9 mouse cellular contexts compared by ENCODE assay signal in the genomic region with DNA sequence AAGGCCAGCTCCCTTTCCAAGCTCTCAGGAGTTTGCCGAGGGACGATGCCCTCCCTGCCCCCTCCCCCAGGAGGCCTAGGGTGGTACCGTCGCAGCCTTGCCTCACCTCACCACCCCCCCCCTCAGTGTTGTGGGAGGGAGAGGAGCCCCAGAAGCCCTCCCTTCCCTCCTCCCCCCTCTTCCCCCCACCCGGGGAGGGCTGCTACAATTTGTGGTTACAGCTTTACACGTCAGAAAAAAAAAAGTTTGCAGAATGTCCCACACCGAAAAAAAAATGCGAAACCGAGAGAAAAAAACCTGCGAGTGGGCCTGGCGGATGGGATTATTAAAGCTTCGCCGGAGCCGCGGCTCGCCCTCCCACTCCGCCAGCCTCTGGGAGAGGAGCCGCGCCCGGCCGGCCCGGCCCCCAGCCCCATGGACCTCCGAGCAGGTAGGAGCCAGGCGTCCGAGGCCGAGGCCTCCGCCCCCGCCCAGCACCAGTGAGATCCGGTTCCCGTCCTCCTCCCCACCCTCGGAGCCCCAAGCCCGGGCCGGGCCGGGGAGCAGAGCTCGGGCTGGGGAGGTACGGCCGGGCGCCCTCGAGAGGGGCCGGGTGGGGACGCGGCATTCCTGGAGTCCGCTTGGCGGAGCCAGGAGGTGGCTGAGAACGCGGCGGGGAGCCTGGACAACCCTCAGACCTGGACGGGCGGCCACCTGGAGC. TPM values are rescaled to one million over a fixed set of nuclear protein-coding genes. Genes with fewer than 3 reads are reported as not detected.
DNase-seq lines count a peak whose midpoint lies in the region; TF ChIP-seq lines count a peak whose summit lies in the region.
"Had no signal": no experiment of that assay in that cellular context is flagged by ENCODE, and none has a peak within 500 bp of the region (broad histone marks: within the 10 kb centered on the region; RNA-seq: fewer than 3 reads in every experiment).

Gene Clcf1 (plus strand): TSS at position 168 of the 700 bp plus-strand sequence.
Gene AC109138.7 (plus strand): TSS at position 287 of the 700 bp plus-strand sequence.

- peak within 1 kb of the TSS; percentile 64 for H3K4me3 ChIP-seq in thymus, adult 2 months (ENCODE audit: control insufficient read depth, insufficient read depth, low read length)
- peak within 1 kb of the TSS; percentile 65 for H3K4me3 ChIP-seq in liver, adult 2 months (ENCODE audit: insufficient read depth, low read depth, low read length)
- H3K4me3 ChIP-seq in myocyte: peak within 1 kb of the TSS; percentile 39

- no peak for TF ChIP-seq CTCF in thymus, adult 2 months (IDR thresholded peaks at IDR 0.05; ENCODE audit: borderline replicate concordance, control insufficient read depth, extremely low read depth, insufficient read depth, low read length, poor library complexity)
- no peak for TF ChIP-seq CTCF in liver, adult 2 months (IDR thresholded peaks at IDR 0.05; ENCODE audit: low read depth, low read length)

- peak within 1 kb of the TSS; percentile 93 for H3K4me2 ChIP-seq in myocyte (ENCODE audit: low read depth)

- no peak for TF ChIP-seq POLR2A in thymus, adult 2 months (IDR thresholded peaks at IDR 0.05; ENCODE audit: control insufficient read depth, extremely low read depth, insufficient read depth, low read length, poor library complexity)
- TF ChIP-seq POLR2A in liver, adult 2 months (IDR thresholded peaks at IDR 0.05; ENCODE audit: extremely low read depth, insufficient read depth, low read length): no peak
- TF ChIP-seq POLR2A in myocyte (IDR thresholded peaks at IDR 0.05; ENCODE audit: insufficient read length, low read depth): no peak

- no peaks in the 10 kb centered on the region for H3K79me2 ChIP-seq in liver, adult 2 months (ENCODE audit: control insufficient read depth, insufficient read depth, low read length)
- H3K79me2 ChIP-seq in myocyte (ENCODE audit: control insufficient read depth, insufficient read depth): peaks cover 28% of the 10 kb centered on the region

- peak; percentile 63 for DNase-seq in thymus, adult 2 months
- no peak for DNase-seq in thymus, postnatal 10 days (ENCODE audit: low spot score in 2 of 2)
- DNase-seq in embryo, embryonic 11 days: peak; percentile 74
- DNase-seq in heart, postnatal 4 days: peak; percentile 56
- DNase-seq in liver, adult 2 months (ENCODE audit: extremely low read depth, low read depth, low spot score): no peak
- peak; percentile 55 for DNase-seq in urinary bladder, postnatal 14 days (ENCODE audit: low spot score)
- no peak for DNase-seq in cerebellum, adult 11 months

- under 1% methylated on average over 47 of the region's 49 CpGs for WGBS in thymus, adult 2 months
- 2% methylated on average over 49 of the region's 49 CpGs for WGBS in liver, adult 2 months

- peaks cover 27% of the 10 kb centered on the region for H3K27me3 ChIP-seq in thymus, adult 2 months (ENCODE audit: control insufficient read depth, insufficient read depth, low read length)
- H3K27me3 ChIP-seq in liver, adult 2 months (ENCODE audit: control insufficient read depth, insufficient read depth, low read length): no peaks in the 10 kb centered on the region
- no peaks in the 10 kb centered on the region for H3K27me3 ChIP-seq in myocyte (ENCODE audit: control insufficient read depth, insufficient read depth, insufficient read length)

- peaks cover 30% of the 10 kb centered on the region for H3K4me1 ChIP-seq in thymus, adult 2 months (replicated peaks; ENCODE audit: control insufficient read depth, insufficient read depth, low read length)
- H3K4me1 ChIP-seq in liver, adult 2 months (ENCODE audit: control insufficient read depth, insufficient read depth, low read length): peaks cover 5% of the 10 kb centered on the region; the same call in 1 of the 2 replicates

- no peaks in the 10 kb centered on the region for H3K36me3 ChIP-seq in thymus, adult 2 months (ENCODE audit: control insufficient read depth, insufficient read depth, low read length)
- no peaks in the 10 kb centered on the region for H3K36me3 ChIP-seq in liver, adult 2 months (ENCODE audit: control insufficient read depth, insufficient read depth, low read length)
- no peaks in the 10 kb centered on the region for H3K36me3 ChIP-seq in myocyte (ENCODE audit: control insufficient read depth, insufficient read depth)

- peak within 1 kb of the TSS; percentile 86 for H3K9ac ChIP-seq in liver, adult 2 months (ENCODE audit: low read depth, low read length)

- peak within 1 kb of the TSS; percentile 10; the same call in 1 of the 2 replicates for H3K27ac ChIP-seq in thymus, adult 2 months (ENCODE audit: control insufficient read depth, insufficient read depth, low read length)
- 0 out of 2 replicates have a peak within 1 kb of the TSS, but pooled peaks have one; percentile 11 for H3K27ac ChIP-seq in liver, adult 2 months (replicated peaks; ENCODE audit: insufficient read depth, low read depth, low read length)

- H3ac ChIP-seq in myocyte (ENCODE audit: control insufficient read depth, insufficient read length): peak within 1 kb of the TSS; percentile 83

TF ChIP-seq in myocyte, 11 proteins besides CTCF, POLR2A, EP300 and RAD21:
- TF ChIP-seq POLR2AphosphoS2 (IDR thresholded peaks at IDR 0.05; ENCODE audit: insufficient read length, low read depth) (no peak), REST (IDR thresholded peaks at IDR 0.05; ENCODE audit: insufficient read depth, insufficient read length) (no peak), TCF3 (IDR thresholded peaks at IDR 0.05; ENCODE audit: insufficient read length, low read depth) (no peak), USF1 (IDR thresholded peaks at IDR 0.05; ENCODE audit: low read depth) (no peak), MYOD1 (IDR thresholded peaks at IDR 0.05; ENCODE audit: control insufficient read depth in 1 of 3, insufficient read length in 2 of 3, low read depth in 2 of 3) (no peak), MAX (IDR thresholded peaks at IDR 0.05; ENCODE audit: low read depth) (no peak), MYOG (IDR thresholded peaks at IDR 0.05; ENCODE audit: control insufficient read depth in 1 of 3, insufficient read depth in 1 of 3, insufficient read length in 2 of 3, low read depth in 2 of 3) (no peak), SRF (IDR thresholded peaks at IDR 0.05; ENCODE audit: control insufficient read depth, insufficient read length, low read depth) (no peak), E2F4 (IDR thresholded peaks at IDR 0.05; ENCODE audit: insufficient read depth) (no peak), TCF12 (IDR thresholded peaks at IDR 0.05; ENCODE audit: insufficient read depth, poor library complexity, severe bottlenecking) (no peak), CEBPB (IDR thresholded peaks at IDR 0.05; ENCODE audit: insufficient read depth, poor library complexity, severe bottlenecking) (no peak)

RNA-seq across cellular contexts. Expression of gene Clcf1, which starts in this region (rescaled TPM):
- polyA plus RNA-seq in thymus, adult 2 months (2012; rRNA removed): 32.9 and 36.1 TPM in 2 replicates
- 1 to 10 TPM; 2.1 to 2.7 TPM for total RNA-seq in heart, postnatal 4 days (2021)
- 0.27 and 0.28 TPM in 2 replicates for total RNA-seq in liver, adult 2 months (2014; rRNA removed)
- 0.87 and 3.8 TPM in 2 replicates for polyA plus RNA-seq in liver, adult 2 months (2012; rRNA removed)
- polyA plus RNA-seq in myocyte (2012; fragmentation: generic; extraction: Trizol): 11.5 TPM

RNA-seq across cellular contexts. Expression of gene AC109138.7, which starts in this region (rescaled TPM):
- not detected in 2 replicates for polyA plus RNA-seq in thymus, adult 2 months (2012; rRNA removed)
- not detected for total RNA-seq in heart, postnatal 4 days (2021)
- total RNA-seq in liver, adult 2 months (2014; rRNA removed): not detected in 2 replicates
- polyA plus RNA-seq in liver, adult 2 months (2012; rRNA removed): not detected in 2 replicates
- not detected for polyA plus RNA-seq in myocyte (2012; fragmentation: generic; extraction: Trizol)
- polyA plus RNA-seq: gonadal fat pad, adult 2 months had no signal

Comparison
In these comparisons a context has a peak if more than half of its experiments do, and no peak if none do; other contexts are left out.
1. DNase-seq: peak in thymus, adult 2 months (single experiment), embryo, embryonic 11 days (single experiment), heart, postnatal 4 days (single experiment) and urinary bladder, postnatal 14 days (single experiment); none in thymus, postnatal 10 days (0 of 2), liver, adult 2 months (single experiment) and cerebellum, adult 11 months (single experiment).
2. Peak in every context shown above with its lines, with median percentiles within 50 percentile points of each other: H3K4me3 ChIP-seq.